Mouse (Mus musculus) forebrain, embryonic 14.5 days (tissue): Measurements from ENCODE around the gene Rnf212b. TPM values are rescaled to one million over a fixed set of nuclear protein-coding genes. Genes with fewer than 3 reads are reported as not detected.

ENCODE experiments used
- ATAC-seq: fragments of 200-750 bp; cut with Nextera tagmentation; 2 replicates; pipeline ENCODE4 v1.8.0; 2017; ENCODE audit warnings: mild to moderate bottlenecking, moderate library complexity
- DNase-seq: peaks from one replicate; pipeline ENCODE4 v3.0.0-alpha.2; 2015; ENCODE audit warnings: low spot score
- H3K27ac ChIP-seq: fragments of 300-500 bp; sonication (generic); 2 replicates; pipeline ENCODE4 v1.5.1; 2014; ENCODE audit warnings: low read depth, mild to moderate bottlenecking, control low read depth, low read length, moderate library complexity
- H3K27me3 ChIP-seq: fragments of 300-500 bp; sonication (generic); replicated peaks from 2 replicates; pipeline ENCODE4 v1.6.1; 2014; ENCODE audit warnings: low read length, control low read depth, mixed read lengths; ENCODE audit not compliant: control insufficient read depth, insufficient read depth
- H3K36me3 ChIP-seq: fragments of 300-500 bp; sonication (generic); 2 replicates; pipeline ENCODE4 v1.6.1; 2014; ENCODE audit warnings: low read length, control low read depth; ENCODE audit not compliant: control insufficient read depth, insufficient read depth
- H3K4me1 ChIP-seq: fragments of 300-500 bp; sonication (generic); 2 replicates; pipeline ENCODE4 v1.6.1; 2014; ENCODE audit warnings: antibody characterized with exemption, low read length, control low read depth; ENCODE audit not compliant: control insufficient read depth, insufficient read depth
- H3K4me2 ChIP-seq: fragments of 300-500 bp; sonication (generic); 2 replicates; pipeline ENCODE4 v1.6.1; 2014; ENCODE audit warnings: mild to moderate bottlenecking, control low read depth, low read length
- H3K4me3 ChIP-seq: fragments of 300-500 bp; sonication (generic); 2 replicates; pipeline ENCODE4 v1.5.1; 2014; ENCODE audit warnings: low read depth, low read length, control low read depth
- H3K9ac ChIP-seq: fragments of 300-500 bp; sonication (generic); 2 replicates; pipeline ENCODE4 v1.6.1; 2014; ENCODE audit warnings: mild to moderate bottlenecking, low read length, control low read depth, moderate library complexity
- H3K9me3 ChIP-seq: fragments of 300-500 bp; sonication (generic); replicated peaks from 2 replicates; pipeline ENCODE4 v1.6.1; 2016; ENCODE audit warnings: low read length, control low read depth, mixed read lengths; ENCODE audit not compliant: control insufficient read depth
- WGBS: fragments of 180-500 bp; shearing (Covaris S2); extraction: QIAGEN DNeasy Blood & Tissue Kit; methylation state at CpG from one replicate; pipeline ENCODE4 v1.1.7; 2014; 5-methylcytosine and 5-hydroxymethylcytosine counted together
- polyA plus RNA-seq: library from polyadenylated mRNA; unstranded; fragments of >200 nt; fragmentation: Nextera tagmentation; extraction: Ambion mirVana; gene quantifications from 2 replicates; pipeline ENCODE4 v1.2.1, GENCODE M21; 2014

The Rnf212b gene
- polyA plus RNA-seq, 1 experiment from 2014 or later = not detected

- Histone ChIP-seq H3K4me2 (no peak overlapping the region), H3K27me3 (no peaks in the 10 kb centered on the region), H3K4me3 (no peak overlapping the region), H3K4me1 (no peaks in the 10 kb centered on the region), H3K9ac (no peak overlapping the region), H3K36me3 (no peaks in the 10 kb centered on the region), H3K27ac (no peak overlapping the region), H3K9me3 (no peaks in the 10 kb centered on the region)
- WGBS = 79% methylated on average over 4 of the region's 4 CpGs
- no peak for DNase-seq
- ATAC-seq = no peak
Observed at GRCm38 (mm10) chr14:54808718-54809667, 4.9 kb upstream of the Rnf212b start.

- no peak for ATAC-seq
- 92% methylated on average over 3 of the region's 3 CpGs for WGBS
- H3K36me3 ChIP-seq = no peaks in the 10 kb centered on the region
Observed at GRCm38 (mm10) chr14:54809668-54810033, 4.3 kb upstream of the Rnf212b start.

DNA sequence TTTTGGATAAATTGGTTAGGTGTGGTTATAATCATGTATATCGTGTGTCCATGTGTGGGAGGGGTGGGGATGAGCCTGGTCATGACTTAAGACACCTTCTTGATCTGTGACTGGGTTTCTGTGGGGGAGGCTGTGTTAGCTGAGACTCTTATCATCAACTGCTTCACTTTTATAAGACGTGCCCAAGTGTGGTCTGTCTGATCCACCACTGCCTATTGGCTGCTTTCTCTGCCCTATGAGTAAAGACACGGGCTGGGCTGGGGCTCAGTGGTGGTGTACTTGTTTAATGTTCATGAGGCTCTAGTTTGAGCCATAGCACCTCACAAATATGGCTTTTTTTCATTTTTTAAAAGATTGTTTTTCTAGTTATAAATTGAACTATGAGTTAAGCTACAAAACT lies 1.8 kb downstream of the Rnf212b start:
- Histone ChIP-seq H3K27ac (no peak overlapping the region), H3K36me3 (no peaks in the 10 kb centered on the region), H3K27me3 (no peaks in the 10 kb centered on the region), H3K9ac (no peak overlapping the region), H3K4me3 (no peak overlapping the region), H3K4me2 (no peak overlapping the region), H3K4me1 (no peaks in the 10 kb centered on the region), H3K9me3 (no peaks in the 10 kb centered on the region)
- ATAC-seq (no peak), DNase-seq (no peak)
- WGBS = 61% methylated on average over 3 of the region's 3 CpGs

More at GRCm38 (mm10) chr14:54809668-54810033, 4.3 kb upstream of the Rnf212b start:
- H3K9me3 ChIP-seq = no peaks in the 10 kb centered on the region
- H3K4me1 ChIP-seq = no peaks in the 10 kb centered on the region
- H3K4me2 ChIP-seq = no peak overlapping the region
- no peak overlapping the region for H3K27ac ChIP-seq
- H3K4me3 ChIP-seq = no peak overlapping the region
- DNase-seq = no peak
- H3K27me3 ChIP-seq = no peaks in the 10 kb centered on the region
- H3K9ac ChIP-seq = no peak overlapping the region

- Histone ChIP-seq H3K27me3 (no peaks in the 10 kb centered on the region), H3K4me1 (no peaks in the 10 kb centered on the region), H3K9me3 (no peaks in the 10 kb centered on the region), H3K27ac (no peak overlapping the region), H3K9ac (no peak overlapping the region), H3K4me3 (no peak overlapping the region), H3K36me3 (no peaks in the 10 kb centered on the region), H3K4me2 (no peak overlapping the region)
- peak; percentile 65; the same call in 1 of the 2 replicates for ATAC-seq
- WGBS = 40% methylated on average over 2 of the region's 2 CpGs
- peak; percentile 72 for DNase-seq
Observed at GRCm38 (mm10) chr14:54817791-54818190, 3.9 kb downstream of the Rnf212b start.

- no peak overlapping the region for H3K4me3 ChIP-seq
- ATAC-seq (no peak), DNase-seq (no peak)
- H3K27ac ChIP-seq = no peak overlapping the region
- H3K9me3 ChIP-seq = no peaks in the 10 kb centered on the region
- H3K36me3 ChIP-seq = no peaks in the 10 kb centered on the region
- H3K9ac ChIP-seq = no peak overlapping the region
- no peaks in the 10 kb centered on the region for H3K27me3 ChIP-seq
- no peak overlapping the region for H3K4me2 ChIP-seq
- H3K4me1 ChIP-seq = no peaks in the 10 kb centered on the region
- 84% methylated on average over 2 of the region's 2 CpGs for WGBS
Observed at GRCm38 (mm10) chr14:54822301-54822700, 8.4 kb downstream of the Rnf212b start.

DNA sequence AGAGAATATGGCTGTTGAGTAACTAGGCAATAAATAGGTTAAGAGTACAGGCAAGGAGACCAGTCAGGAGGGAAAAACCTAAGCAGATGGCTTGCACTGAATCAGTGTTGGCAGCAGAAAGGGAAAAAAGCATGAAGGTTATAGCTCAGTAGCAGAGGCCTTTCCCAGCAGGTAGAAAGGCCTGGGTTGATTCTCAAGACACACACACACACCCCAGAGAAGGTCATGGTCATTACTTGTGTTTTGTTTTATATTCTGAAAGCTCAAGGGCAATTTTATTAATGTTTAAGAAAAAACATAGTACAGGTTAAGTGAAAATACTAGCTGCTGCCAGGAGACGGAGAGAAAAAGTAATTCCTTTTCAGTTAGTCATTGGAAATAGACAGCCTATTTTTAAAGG lies 9.8 kb downstream of the Rnf212b start:
- DNase-seq = no peak
- 77% methylated on average over 1 of the region's 1 CpGs for WGBS
- Histone ChIP-seq H3K4me2 (no peak overlapping the region), H3K9me3 (no peaks in the 10 kb centered on the region), H3K27me3 (no peaks in the 10 kb centered on the region), H3K4me3 (no peak overlapping the region), H3K27ac (no peak overlapping the region), H3K36me3 (no peaks in the 10 kb centered on the region), H3K9ac (no peak overlapping the region), H3K4me1 (no peaks in the 10 kb centered on the region)
- ATAC-seq = no peak

- Histone ChIP-seq H3K9ac (no peak overlapping the region), H3K4me1 (no peaks in the 10 kb centered on the region), H3K9me3 (no peaks in the 10 kb centered on the region), H3K4me3 (no peak overlapping the region), H3K27me3 (no peaks in the 10 kb centered on the region), H3K27ac (no peak overlapping the region), H3K4me2 (no peak overlapping the region), H3K36me3 (no peaks in the 10 kb centered on the region)
- ATAC-seq = 0 out of 2 replicates have a peak, but pooled peaks have one; percentile 29
- WGBS = 7% methylated on average over 4 of the region's 4 CpGs
- DNase-seq = peak; percentile 86
Observed at GRCm38 (mm10) chr14:54843461-54843860, 29.5 kb downstream of the Rnf212b start.

GRCm38 (mm10) chr14:54855726-54856125 lies 41.8 kb downstream of the Rnf212b start:
- H3K9me3 ChIP-seq = no peaks in the 10 kb centered on the region
- H3K36me3 ChIP-seq = peaks cover 30% of the 10 kb centered on the region
- DNase-seq (no peak), ATAC-seq (no peak)
- no peaks in the 10 kb centered on the region for H3K4me1 ChIP-seq
- H3K27ac ChIP-seq = no peak overlapping the region
- H3K4me2 ChIP-seq = no peak overlapping the region
- no peak overlapping the region for H3K4me3 ChIP-seq
- 95% methylated on average over 3 of the region's 3 CpGs for WGBS
- H3K27me3 ChIP-seq = no peaks in the 10 kb centered on the region
- H3K9ac ChIP-seq = no peak overlapping the region

GRCm38 (mm10) chr14:54856703-54857102 lies 42.8 kb downstream of the Rnf212b start:
- H3K4me2 ChIP-seq = no peak overlapping the region
- no peaks in the 10 kb centered on the region for H3K9me3 ChIP-seq
- no peak for ATAC-seq
- H3K9ac ChIP-seq = no peak overlapping the region
- 94% methylated on average over 7 of the region's 7 CpGs for WGBS
- H3K36me3 ChIP-seq = peaks cover 30% of the 10 kb centered on the region
- no peak overlapping the region for H3K27ac ChIP-seq
- H3K27me3 ChIP-seq = no peaks in the 10 kb centered on the region
- no peak overlapping the region for H3K4me3 ChIP-seq
- DNase-seq = no peak
- H3K4me1 ChIP-seq = no peaks in the 10 kb centered on the region
